Comparison of ENCODE assay signal across 28 mouse cellular contexts in genomic region chr8:9656901-9657300, GRCm38 (mm10).
DNase-seq lines count a peak whose midpoint lies in the region; ATAC-seq lines count a peak whose summit lies in the region.
"Had no signal": no experiment of that assay in that cellular context is flagged by ENCODE, and none has a peak within 500 bp of the region (broad histone marks: within the 10 kb centered on the region; RNA-seq: fewer than 3 reads in every experiment).

No protein-coding gene starts in this region.

- H3K4me3 ChIP-seq in forebrain, embryonic 15.5 days: no peak overlapping the region
- H3K4me3 ChIP-seq: embryonic facial prominence, embryonic 12.5 days; embryonic facial prominence, embryonic 15.5 days; hindbrain, embryonic 10.5 days; hindbrain, embryonic 13.5 days had no signal

- DNase-seq in frontal cortex, adult 2 months (ENCODE audit: extremely low spot score in 1 of 2, low spot score in 1 of 2): peak; percentile 30 to 68
- DNase-seq in frontal cortex, postnatal 14 days (ENCODE audit: low spot score in 2 of 2): no peak
- DNase-seq in left cerebral cortex, adult 9 months (ENCODE audit: low spot score in 2 of 2): peak; percentile 22 to 47
- no peak for DNase-seq in left cerebral cortex, postnatal 10 days (ENCODE audit: extremely low spot score in 1 of 2, low spot score in 2 of 2)
- peak; percentile 80 for DNase-seq in brain, adult 2 months (ENCODE audit: low read depth, low spot score)
- peak; percentile 26 to 85 for DNase-seq in left cerebral cortex, postnatal 25 days (ENCODE audit: low spot score in 2 of 2)
- no peak for DNase-seq in thymus, postnatal 25 days
- DNase-seq: adrenal gland, postnatal 10 days; adrenal gland, postnatal 36 days; B cell, adult 2 months; cerebellum, adult 11 months; cerebellum, adult 2 months; cerebellum, adult 9-11 months; cerebellum, postnatal 25 days; gastrocnemius, postnatal 10 days; heart, adult 11 months; heart, postnatal 36 days had no signal

- no peak overlapping the region for H3K9ac ChIP-seq in forebrain, embryonic 15.5 days (replicated peaks)
- H3K9ac ChIP-seq: embryonic facial prominence, embryonic 12.5 days; embryonic facial prominence, embryonic 15.5 days; hindbrain, embryonic 13.5 days had no signal

- no peak for ATAC-seq in forebrain, embryonic 15.5 days (replicated peaks)
- ATAC-seq: forebrain, embryonic 14.5 days; hindbrain, embryonic 16.5 days; Patski had no signal

- H3K27ac ChIP-seq in forebrain, embryonic 15.5 days (replicated peaks): no peak overlapping the region
- H3K27ac ChIP-seq: embryonic facial prominence, embryonic 12.5 days; embryonic facial prominence, embryonic 15.5 days; hindbrain, embryonic 10.5 days; hindbrain, embryonic 13.5 days had no signal

- H3K27me3 ChIP-seq in forebrain, embryonic 15.5 days: no peaks in the 10 kb centered on the region
- H3K27me3 ChIP-seq: CH12.LX; embryonic facial prominence, embryonic 12.5 days; embryonic facial prominence, embryonic 15.5 days; hindbrain, embryonic 13.5 days had no signal

- no peak overlapping the region for H3K4me2 ChIP-seq in forebrain, embryonic 15.5 days (replicated peaks)
- H3K4me2 ChIP-seq: embryonic facial prominence, embryonic 12.5 days; embryonic facial prominence, embryonic 15.5 days; heart, embryonic 11.5 days; hindbrain, embryonic 13.5 days had no signal

- 90% methylated on average over 2 of the region's 2 CpGs for WGBS in forebrain, embryonic 15.5 days

- H3K9me3 ChIP-seq in forebrain, embryonic 15.5 days: no peaks in the 10 kb centered on the region
- H3K9me3 ChIP-seq: embryonic facial prominence, embryonic 12.5 days; embryonic facial prominence, embryonic 15.5 days; G1E; hindbrain, embryonic 10.5 days; hindbrain, embryonic 13.5 days had no signal

- H3K36me3 ChIP-seq in forebrain, embryonic 15.5 days: no peaks in the 10 kb centered on the region
- H3K36me3 ChIP-seq: embryonic facial prominence, embryonic 12.5 days; embryonic facial prominence, embryonic 15.5 days; G1E; hindbrain, embryonic 10.5 days; hindbrain, embryonic 13.5 days had no signal

- intact Hi-C loops in left cerebral cortex, postnatal 10 days (cut with DNase I): no loop called here
- intact Hi-C loops in left cerebral cortex, postnatal 25 days (cut with DNase I): loop anchor here (1.0 to 5.0 kb wide), 2 partner anchors 50 to 115 kb away; partner anchors contain the start of gene Fam155a

- no peaks in the 10 kb centered on the region for H3K4me1 ChIP-seq in forebrain, embryonic 15.5 days
- H3K4me1 ChIP-seq: embryonic facial prominence, embryonic 12.5 days; embryonic facial prominence, embryonic 15.5 days; hindbrain, embryonic 10.5 days; hindbrain, embryonic 13.5 days had no signal

Comparison
In these comparisons a context has a peak if more than half of its experiments do, and no peak if none do; other contexts are left out.
1. DNase-seq: peak in frontal cortex, adult 2 months (2 of 2), left cerebral cortex, adult 9 months (2 of 2), brain, adult 2 months (single experiment) and left cerebral cortex, postnatal 25 days (2 of 2); none in frontal cortex, postnatal 14 days (0 of 2), left cerebral cortex, postnatal 10 days (0 of 2) and thymus, postnatal 25 days (single experiment).